8 mouse cellular contexts compared by ENCODE assay signal in genomic region chr11:106957271-106957980, GRCm38 (mm10). TPM values are rescaled to one million over a fixed set of nuclear protein-coding genes. Genes with fewer than 3 reads are reported as not detected.
DNase-seq lines count a peak whose midpoint lies in the region; ATAC-seq and TF ChIP-seq lines count a peak whose summit lies in the region.

No protein-coding gene starts in this region.

- 56% methylated on average over 12 of the region's 12 CpGs for WGBS in heart, embryonic 12.5 days

- peaks cover 22% of the 10 kb centered on the region for H3K4me1 ChIP-seq in heart, embryonic 12.5 days (replicated peaks)

- DNase-seq in left cerebral cortex, postnatal 4 days: peak; percentile 13
- DNase-seq in left cerebral cortex, adult 2 months (ENCODE audit: extremely low spot score in 1 of 2, low spot score in 2 of 2): no peak
- peak; percentile 81 for DNase-seq in adrenal gland, adult 2 months
- DNase-seq in kidney, postnatal 25 days: peak; percentile 87 to 91
- DNase-seq in monocyte, adult 2 months (ENCODE audit: low read depth in 1 of 2, low spot score in 2 of 2): peak; percentile 58 to 66
- DNase-seq in testis, postnatal 14 days (ENCODE audit: low spot score): no peak
- no peak for DNase-seq in B cell, adult 2 months

- no peak for TF ChIP-seq CTCF in left cerebral cortex, adult 2 months (IDR thresholded peaks at IDR 0.05)

- no peak overlapping the region for H3K9ac ChIP-seq in heart, embryonic 12.5 days

- H3K36me3 ChIP-seq in heart, embryonic 12.5 days: no peaks in the 10 kb centered on the region

- intact Hi-C loops in left cerebral cortex, postnatal 4 days (cut with DNase I): no loop called here
- intact Hi-C loops in left cerebral cortex, adult 2 months (cut with DNase I): no loop called here

- H3K9me3 ChIP-seq in heart, embryonic 12.5 days (replicated peaks): 0 out of 2 replicates have a peak, but pooled peaks cover 8% of the 10 kb centered on the region

- H3K27ac ChIP-seq in left cerebral cortex, adult 2 months: no peak overlapping the region
- peak overlapping the region; percentile 72 for H3K27ac ChIP-seq in heart, embryonic 12.5 days (ENCODE audit: poor library complexity, severe bottlenecking)

- H3K27me3 ChIP-seq in heart, embryonic 12.5 days (replicated peaks): no peaks in the 10 kb centered on the region

- H3K4me3 ChIP-seq in left cerebral cortex, adult 2 months: no peak overlapping the region
- no peak overlapping the region for H3K4me3 ChIP-seq in heart, embryonic 12.5 days

- H3K4me2 ChIP-seq in heart, embryonic 12.5 days: no peak overlapping the region

- peak; percentile 67 for ATAC-seq in heart, embryonic 12.5 days (ENCODE audit: insufficient number of reproducible peaks, low FRiP score)

RNA-seq across cellular contexts. Expression of gene Smurf2, which starts 36.9 kb away (rescaled TPM):
- 10 to 100 TPM; 45.6 to 48.6 TPM for total RNA-seq in left cerebral cortex, postnatal 4 days (2021)
- total RNA-seq in left cerebral cortex, adult 2 months (2021): 10 to 100 TPM; 25.7 to 28.3 TPM
- total RNA-seq in adrenal gland, adult 2 months (2021): 10 to 100 TPM; 34.6 to 38.2 TPM
- polyA plus RNA-seq in adrenal gland, adult 2 months (2012; rRNA removed): 3.6 and 4.7 TPM in 2 replicates
- polyA plus RNA-seq in heart, embryonic 12.5 days (2016; fragmentation: Nextera tagmentation; extraction: Ambion mirVana): 12.0 and 12.2 TPM in 2 replicates

RNA-seq across cellular contexts. Expression of gene Kpna2, which starts 41.9 kb away (rescaled TPM):
- total RNA-seq in left cerebral cortex, postnatal 4 days (2021): 10 to 100 TPM; 43.4 to 53.2 TPM
- total RNA-seq in left cerebral cortex, adult 2 months (2021): 10 to 100 TPM; 20.6 to 31.7 TPM
- total RNA-seq in adrenal gland, adult 2 months (2021): 10 to 100 TPM; 33.6 to 34.8 TPM
- 6.5 and 7.0 TPM in 2 replicates for polyA plus RNA-seq in adrenal gland, adult 2 months (2012; rRNA removed)
- polyA plus RNA-seq in heart, embryonic 12.5 days (2016; fragmentation: Nextera tagmentation; extraction: Ambion mirVana): 301 and 321 TPM in 2 replicates

Comparison
In these comparisons a context has a peak if more than half of its experiments do, and no peak if none do; other contexts are left out.
1. DNase-seq: peak in left cerebral cortex, postnatal 4 days (single experiment), adrenal gland, adult 2 months (single experiment), kidney, postnatal 25 days (2 of 2) and monocyte, adult 2 months (2 of 2); none in left cerebral cortex, adult 2 months (0 of 2), testis, postnatal 14 days (single experiment) and B cell, adult 2 months (0 of 2).